Comparison of ENCODE assay signal across 16 mouse cellular contexts in the genomic region with DNA sequence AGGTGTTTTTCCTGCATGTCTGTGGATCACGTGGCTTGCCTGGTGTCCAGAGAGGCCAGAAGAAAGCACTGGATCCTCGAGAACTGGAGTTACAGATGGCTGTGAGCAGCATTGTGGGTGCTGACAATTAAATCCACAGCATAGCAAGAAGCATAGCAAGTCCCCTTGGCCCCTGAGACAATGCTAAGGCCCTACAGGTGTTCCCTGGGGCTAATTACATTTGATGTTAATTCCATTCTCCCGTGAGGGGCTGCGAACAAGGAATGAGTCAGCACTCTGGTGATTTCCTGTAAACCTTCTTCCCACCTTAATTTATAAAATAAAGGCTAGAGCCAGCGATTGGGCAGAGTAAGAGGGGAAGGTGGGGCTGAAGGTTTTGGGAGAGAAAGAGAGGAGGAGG. TPM values are rescaled to one million over a fixed set of nuclear protein-coding genes. Genes with fewer than 3 reads are reported as not detected.
"Had no signal": no experiment of that assay in that cellular context is flagged by ENCODE, and none has a peak within 500 bp of the region (broad histone marks: within the 10 kb centered on the region; RNA-seq: fewer than 3 reads in every experiment).

No protein-coding gene starts in this region.

- ATAC-seq: midbrain, embryonic 13.5 days; midbrain, embryonic 15.5 days had no signal

- DNase-seq: lung, adult 18-20 months; lung, embryonic 14.5 days; lung, postnatal 14 days; lung, postnatal 36 days; right cerebral cortex, postnatal 14 days; thymus, adult 18-20 months; thymus, postnatal 14 days; thymus, postnatal 36 days had no signal

RNA-seq across cellular contexts. Expression of gene Bpifc, which starts 7.1 kb away (rescaled TPM):
- total RNA-seq: monocyte, adult 5-6 weeks; neutrophil, adult 5-6 weeks had no signal
- polyA plus RNA-seq: macrophage; midbrain, embryonic 13.5 days; midbrain, embryonic 15.5 days; neural tube, embryonic 12.5 days; neural tube, embryonic 14.5 days; spleen, adult 2 months had no signal
